Mouse (Mus musculus): ENCODE results near the gene Gsx1.

The Gsx1 gene

GRCm38 (mm10) chr5:147204905-147205304, 16.4 kb downstream of the Gsx1 start:
- DNase-seq (ENCODE audit: extremely low read depth, low read depth) = no peak

DNA sequence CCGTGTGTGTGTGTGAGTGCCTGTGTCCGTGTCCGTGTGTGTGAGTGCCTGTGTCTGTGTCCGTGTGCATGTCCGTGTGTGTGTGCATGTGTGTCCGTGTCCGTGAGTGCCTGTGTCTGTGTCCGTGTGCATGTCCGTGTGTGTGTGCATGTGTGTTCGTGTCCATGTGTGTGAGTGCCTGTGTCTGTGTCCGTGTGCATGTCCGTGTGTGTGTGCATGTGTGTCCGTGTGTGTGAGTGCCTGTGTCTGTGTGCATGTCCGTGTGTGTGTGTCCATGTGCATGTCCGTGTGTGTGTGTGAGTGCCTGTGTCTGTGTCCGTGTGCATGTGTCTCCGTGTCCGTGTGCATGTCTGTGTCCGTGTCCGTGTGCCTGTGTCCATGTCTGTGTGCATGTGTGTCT, 19.4 kb downstream of the Gsx1 start:
- no peak for DNase-seq (ENCODE audit: extremely low read depth, low read depth)

GRCm38 (mm10) chr5:147208471-147208870, 20.0 kb downstream of the Gsx1 start:
- DNase-seq (ENCODE audit: extremely low read depth, low read depth) = no peak

GRCm38 (mm10) chr5:147227354-147228112, 39.0 kb downstream of the Gsx1 start:
- DNase-seq (ENCODE audit: extremely low read depth, low read depth) = peak; percentile 42

GRCm38 (mm10) chr5:147235406-147236309, 47.2 kb downstream of the Gsx1 start:
- no peak for DNase-seq (ENCODE audit: extremely low read depth, low read depth)

All from MEL-GATA-1-ER (cell line).